Mouse (Mus musculus): ENCODE data around the gene 1700025G04Rik. TPM values are rescaled to one million over a fixed set of nuclear protein-coding genes. Genes with fewer than 3 reads are reported as not detected.
"Not testable (repeated sequence)": the region's sequence is repeated elsewhere in the genome, so short reads cannot be mapped to it uniquely, and the experiment has no call there.

Gene 1700025G04Rik
- polyA plus RNA-seq, 1 experiment from 2014 or later: 20.6 TPM

GRCm38 (mm10) chr1:151849993-151850608, 239.8 kb downstream of the 1700025G04Rik start:
- H3K27me3 ChIP-seq (ENCODE audit: control insufficient read depth, insufficient read depth, low read length): no peaks in the 10 kb centered on the region
- no peaks in the 10 kb centered on the region for H3K9me3 ChIP-seq (ENCODE audit: control insufficient read depth, low read length)
- H3K9ac ChIP-seq (ENCODE audit: low read length): no peak overlapping the region
- H3K36me3 ChIP-seq (ENCODE audit: control insufficient read depth, insufficient read depth, low read length): no peaks in the 10 kb centered on the region
- 81% methylated on average over 16 of the region's 16 CpGs for WGBS
- H3K4me3 ChIP-seq (ENCODE audit: low read depth, low read length): no peak overlapping the region
- no peak overlapping the region for H3K27ac ChIP-seq (replicated peaks)
- no peaks in the 10 kb centered on the region for H3K4me1 ChIP-seq (replicated peaks; ENCODE audit: control insufficient read depth, insufficient read depth)
- ATAC-seq (ENCODE audit: low FRiP score, low TSS enrichment): no peak
- H3K4me2 ChIP-seq (replicated peaks; ENCODE audit: low read depth): no peak overlapping the region
- no peak for DNase-seq (ENCODE audit: low spot score)
- TF ChIP-seq EP300 (optimal IDR thresholded peaks at IDR 0.05) (no peak), CTCF (IDR thresholded peaks at IDR 0.05; ENCODE audit: low read depth) (no peak)

DNA sequence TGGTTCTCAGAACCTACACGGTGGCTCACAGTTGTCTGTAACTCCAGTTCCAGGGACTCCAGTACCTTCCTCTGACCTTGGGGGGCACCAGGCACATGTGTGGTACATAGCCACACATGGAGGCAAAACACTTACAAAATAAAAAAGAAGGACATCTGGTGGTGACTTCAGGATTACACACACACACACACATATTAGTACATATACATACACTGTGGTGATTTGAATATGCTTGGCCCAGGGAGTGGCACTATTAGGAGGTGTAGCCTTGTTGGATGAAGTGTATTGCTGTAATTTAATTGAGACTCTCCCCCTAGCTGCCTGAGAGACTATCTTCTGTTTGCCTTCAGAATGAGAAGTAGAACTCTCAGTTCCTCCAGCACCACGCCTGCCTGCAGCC, 241.6 kb downstream of the 1700025G04Rik start:
- no peak for DNase-seq (ENCODE audit: low spot score)
- Histone ChIP-seq H3K27me3 (ENCODE audit: control insufficient read depth, insufficient read depth, low read length) (no peaks in the 10 kb centered on the region), H3K4me2 (replicated peaks; ENCODE audit: low read depth) (no peak overlapping the region), H3K27ac (replicated peaks) (no peak overlapping the region), H3K9me3 (ENCODE audit: control insufficient read depth, low read length) (no peaks in the 10 kb centered on the region), H3K4me1 (replicated peaks; ENCODE audit: control insufficient read depth, insufficient read depth) (no peaks in the 10 kb centered on the region), H3K9ac (ENCODE audit: low read length) (no peak overlapping the region), H3K4me3 (ENCODE audit: low read depth, low read length) (no peak overlapping the region), H3K36me3 (ENCODE audit: control insufficient read depth, insufficient read depth, low read length) (no peaks in the 10 kb centered on the region)
- TF ChIP-seq CTCF (IDR thresholded peaks at IDR 0.05; ENCODE audit: low read depth) (no peak), EP300 (optimal IDR thresholded peaks at IDR 0.05) (no peak)
- WGBS: 90% methylated on average over 2 of the region's 2 CpGs
- no peak for ATAC-seq (ENCODE audit: low FRiP score, low TSS enrichment)

- 63% methylated on average over 19 of the region's 19 CpGs for WGBS
- Histone ChIP-seq H3K4me3 (ENCODE audit: low read depth, low read length) (no peak overlapping the region), H3K4me1 (replicated peaks; ENCODE audit: control insufficient read depth, insufficient read depth) (no peaks in the 10 kb centered on the region), H3K9me3 (ENCODE audit: control insufficient read depth, low read length) (no peaks in the 10 kb centered on the region), H3K27me3 (ENCODE audit: control insufficient read depth, insufficient read depth, low read length) (no peaks in the 10 kb centered on the region), H3K9ac (ENCODE audit: low read length) (no peak overlapping the region), H3K36me3 (ENCODE audit: control insufficient read depth, insufficient read depth, low read length) (no peaks in the 10 kb centered on the region), H3K27ac (replicated peaks) (no peak overlapping the region), H3K4me2 (replicated peaks; ENCODE audit: low read depth) (no peak overlapping the region)
- TF ChIP-seq CTCF (IDR thresholded peaks at IDR 0.05; ENCODE audit: low read depth) (peak; percentile 51), EP300 (optimal IDR thresholded peaks at IDR 0.05) (no peak)
- DNase-seq (ENCODE audit: low spot score) (no peak), ATAC-seq (ENCODE audit: low FRiP score, low TSS enrichment) (no peak)
These were observed 243.8 kb downstream of the 1700025G04Rik start for GRCm38 (mm10) chr1:151845926-151846782.

DNA sequence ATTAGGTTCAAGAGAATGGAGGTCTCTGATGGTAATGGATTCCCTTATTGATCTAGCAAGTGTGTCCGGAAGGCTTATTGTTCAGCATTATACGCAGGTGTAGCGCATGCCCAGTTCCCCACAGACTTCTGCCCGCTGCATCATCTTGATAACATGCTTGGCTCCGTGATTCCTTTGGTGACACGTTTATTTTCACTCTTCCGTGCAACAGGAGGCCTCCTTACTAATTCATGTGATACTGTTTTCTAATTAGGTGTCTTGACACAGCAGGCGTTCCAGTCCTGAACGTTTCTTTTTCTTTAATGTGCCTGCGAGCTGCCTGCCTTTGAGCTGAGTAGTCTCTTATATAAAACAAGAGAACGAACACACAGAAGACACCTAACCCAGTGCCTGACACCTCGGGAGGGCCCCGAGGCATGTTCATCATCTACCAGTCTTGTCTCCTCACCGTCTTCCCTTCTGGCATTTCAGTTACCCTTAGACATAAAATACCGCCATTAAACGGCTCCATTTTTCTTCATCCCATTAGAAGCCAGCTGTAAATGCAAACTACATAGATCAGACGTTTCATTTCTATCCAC, 244.6 kb downstream of the 1700025G04Rik start:
- H3K27ac ChIP-seq (replicated peaks): no peak overlapping the region
- DNase-seq (ENCODE audit: low spot score) (no peak), ATAC-seq (ENCODE audit: low FRiP score, low TSS enrichment) (no peak)
- no peak overlapping the region for H3K4me3 ChIP-seq (ENCODE audit: low read depth, low read length)
- H3K9ac ChIP-seq (ENCODE audit: low read length): no peak overlapping the region
- no peaks in the 10 kb centered on the region for H3K9me3 ChIP-seq (ENCODE audit: control insufficient read depth, low read length)
- no peaks in the 10 kb centered on the region for H3K27me3 ChIP-seq (ENCODE audit: control insufficient read depth, insufficient read depth, low read length)
- H3K4me1 ChIP-seq (replicated peaks; ENCODE audit: control insufficient read depth, insufficient read depth): no peaks in the 10 kb centered on the region
- H3K36me3 ChIP-seq (ENCODE audit: control insufficient read depth, insufficient read depth, low read length): no peaks in the 10 kb centered on the region
- WGBS: 77% methylated on average over 17 of the region's 17 CpGs
- TF ChIP-seq EP300 (optimal IDR thresholded peaks at IDR 0.05) (no peak), CTCF (IDR thresholded peaks at IDR 0.05; ENCODE audit: low read depth) (no peak)
- no peak overlapping the region for H3K4me2 ChIP-seq (replicated peaks; ENCODE audit: low read depth)

DNA sequence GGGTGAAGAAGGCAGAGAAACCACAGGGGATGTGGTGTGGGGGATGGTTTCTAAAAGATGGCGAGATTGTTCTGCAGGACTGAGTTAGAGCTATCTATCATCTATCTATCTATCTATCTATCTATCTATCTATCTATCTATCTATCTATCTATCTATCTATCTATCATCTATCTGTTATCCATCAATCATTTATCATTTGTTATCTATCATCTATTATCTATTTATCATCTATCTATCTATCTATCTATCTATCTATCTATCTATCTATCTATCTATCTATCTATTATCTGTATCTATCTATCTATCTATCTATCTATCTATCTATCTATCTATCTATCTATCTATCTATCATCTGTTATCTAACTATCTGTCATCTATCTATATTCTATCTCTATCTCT, 249.6 kb downstream of the 1700025G04Rik start:
- not testable (repeated sequence) for H3K4me3 ChIP-seq (ENCODE audit: low read depth, low read length); H3K27ac ChIP-seq (replicated peaks); DNase-seq (ENCODE audit: low spot score); ATAC-seq (ENCODE audit: low FRiP score, low TSS enrichment); H3K27me3 ChIP-seq (ENCODE audit: control insufficient read depth, insufficient read depth, low read length); H3K4me2 ChIP-seq (replicated peaks; ENCODE audit: low read depth); H3K9ac ChIP-seq (ENCODE audit: low read length); H3K36me3 ChIP-seq (ENCODE audit: control insufficient read depth, insufficient read depth, low read length); H3K4me1 ChIP-seq (replicated peaks; ENCODE audit: control insufficient read depth, insufficient read depth); H3K9me3 ChIP-seq (ENCODE audit: control insufficient read depth, low read length)
- WGBS: 91% methylated on average over 1 of the region's 1 CpGs

- no peak overlapping the region for H3K27ac ChIP-seq (replicated peaks)
- WGBS: 86% methylated on average over 4 of the region's 4 CpGs
These were observed 254.7 kb downstream of the 1700025G04Rik start for GRCm38 (mm10) chr1:151835261-151835660.

More at GRCm38 (mm10) chr1:151835261-151835660, 254.7 kb downstream of the 1700025G04Rik start:
- no peak for DNase-seq (ENCODE audit: low spot score)
- no peak overlapping the region for H3K4me3 ChIP-seq (ENCODE audit: low read depth, low read length)
- H3K4me1 ChIP-seq (replicated peaks; ENCODE audit: control insufficient read depth, insufficient read depth): no peaks in the 10 kb centered on the region
- no peaks in the 10 kb centered on the region for H3K36me3 ChIP-seq (ENCODE audit: control insufficient read depth, insufficient read depth, low read length)
- ATAC-seq (ENCODE audit: low FRiP score, low TSS enrichment): no peak
- H3K27me3 ChIP-seq (ENCODE audit: control insufficient read depth, insufficient read depth, low read length): no peaks in the 10 kb centered on the region
- H3K9ac ChIP-seq (ENCODE audit: low read length): no peak overlapping the region
- H3K9me3 ChIP-seq (ENCODE audit: control insufficient read depth, low read length): no peaks in the 10 kb centered on the region
- H3K4me2 ChIP-seq (replicated peaks; ENCODE audit: low read depth): no peak overlapping the region
- no peak for TF ChIP-seq CTCF (IDR thresholded peaks at IDR 0.05; ENCODE audit: low read depth)
- TF ChIP-seq EP300 (optimal IDR thresholded peaks at IDR 0.05): no peak
